Mouse (Mus musculus): ENCODE measurements around the gene Nlrc5.

DNA sequence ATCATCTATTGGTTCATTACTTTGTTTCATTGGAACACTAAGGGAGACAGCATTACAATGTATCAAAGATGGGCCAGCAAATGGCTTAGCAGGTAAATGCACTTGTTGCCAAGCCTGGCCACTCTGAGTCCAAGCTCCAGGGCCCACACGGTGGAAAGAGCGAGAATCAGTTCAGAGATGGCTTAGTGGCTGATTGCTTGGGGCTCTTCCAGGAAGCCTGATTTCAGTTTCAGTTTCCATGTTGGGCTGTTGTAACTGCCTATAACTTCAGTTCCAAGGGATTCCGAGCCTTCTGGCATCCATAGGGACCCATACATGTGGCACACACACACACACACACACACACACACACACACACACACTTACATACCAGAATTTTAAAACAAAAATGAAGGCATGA lies 51.1 kb downstream of the Nlrc5 start:
- TF ChIP-seq CTCF (IDR thresholded peaks at IDR 0.05; ENCODE audit: extremely low read depth, insufficient read length, insufficient replicate concordance, low read depth, low read length) (no peak), POLR2A (IDR thresholded peaks at IDR 0.05; ENCODE audit: low read depth, low read length) (no peak)

Measured in small intestine, adult 2 months (tissue).